Mouse (Mus musculus) megakaryocyte, embryonic 14.5 days (primary cell): ENCODE results near the gene Dock9.

ENCODE experiments used
- FLI1 ChIP-seq: IDR thresholded peaks from 2 replicates; pipeline ENCODE4 v1.6.1; 2012; ENCODE audit warnings: low read length, inconsistent platforms, mixed read lengths
- GATA1 ChIP-seq: IDR thresholded peaks from 3 replicates; pipeline ENCODE4 v1.6.1; 2012; ENCODE audit warnings: mixed read lengths, low read length, inconsistent platforms, borderline replicate concordance

DNA sequence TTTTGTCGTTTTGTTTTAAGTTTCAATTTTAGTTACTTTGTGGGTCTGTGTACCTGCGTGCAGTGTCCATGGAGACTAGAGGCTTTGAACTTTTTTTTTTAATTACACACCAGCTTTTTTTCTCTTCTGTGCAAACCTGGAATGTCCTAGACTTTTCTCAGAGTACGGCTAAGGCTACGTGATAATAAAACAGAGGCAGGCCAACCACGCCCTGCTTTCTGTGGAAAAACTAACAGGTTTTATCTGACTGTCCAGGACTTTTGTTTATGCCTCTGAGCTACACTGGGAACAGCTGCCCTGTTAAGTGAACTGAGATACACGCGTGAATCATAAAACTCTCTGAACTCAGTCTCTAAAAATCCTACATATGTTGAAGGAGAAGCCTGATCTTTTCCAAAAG, 1.5 kb upstream of the Dock9 start:
- TF ChIP-seq FLI1, result no peak
- no peak for TF ChIP-seq GATA1
